Mouse (Mus musculus) ES-Bruce4 (cell line): ENCODE measurements around the gene Dop1a. TPM values are rescaled to one million over a fixed set of nuclear protein-coding genes. Genes with fewer than 3 reads are reported as not detected.

Source experiments
- H3K27ac ChIP-seq: 2 replicates; pipeline ENCODE4 v1.5.1; 2012; ENCODE audit warnings: low read length, inconsistent platforms; ENCODE audit not compliant: insufficient read depth
- H3K27me3 ChIP-seq: 2 replicates; pipeline ENCODE4 v1.6.1; 2012; ENCODE audit warnings: mild to moderate bottlenecking, low read length, inconsistent platforms; ENCODE audit not compliant: control insufficient read depth, poor library complexity, insufficient read depth, severe bottlenecking
- H3K36me3 ChIP-seq: 2 replicates; pipeline ENCODE4 v1.6.1; 2012; ENCODE audit warnings: inconsistent platforms, mild to moderate bottlenecking, low read length, moderate library complexity; ENCODE audit not compliant: control insufficient read depth, poor library complexity, insufficient read depth, severe bottlenecking
- H3K4me1 ChIP-seq: one replicate; pipeline ENCODE4 v1.8.1; 2011; ENCODE audit warnings: low read length; ENCODE audit not compliant: control insufficient read depth, insufficient read depth
- H3K4me3 ChIP-seq: 2 replicates; pipeline ENCODE4 v1.5.1; 2011; ENCODE audit warnings: low read depth, mild to moderate bottlenecking, low read length
- H3K9ac ChIP-seq: 2 replicates; pipeline ENCODE4 v1.6.1; 2012; ENCODE audit warnings: low read depth, mild to moderate bottlenecking, inconsistent platforms; ENCODE audit not compliant: poor library complexity, severe bottlenecking
- H3K9me3 ChIP-seq: replicated peaks from 2 replicates; pipeline ENCODE4 v1.6.1; 2012; ENCODE audit warnings: mild to moderate bottlenecking, low read length, inconsistent platforms; ENCODE audit not compliant: control insufficient read depth, poor library complexity, insufficient read depth, severe bottlenecking
- CTCF ChIP-seq: IDR thresholded peaks from one replicate; pipeline ENCODE4 v1.8.1; 2011; ENCODE audit warnings: low read depth, low read length
- EP300 ChIP-seq: IDR thresholded peaks from 2 replicates; pipeline ENCODE4 v1.6.1; 2011; ENCODE audit warnings: low read depth, low read length; ENCODE audit not compliant: insufficient read depth
- POLR2A ChIP-seq: IDR thresholded peaks from one replicate; pipeline ENCODE4 v1.8.1; 2011; ENCODE audit warnings: low read length; ENCODE audit not compliant: insufficient read depth
- polyA plus RNA-seq: library from polyadenylated mRNA; stranded (reverse); fragments of >200 nt; gene quantifications from 2 replicates; pipeline ENCODE4 v1.2.4, GENCODE M21; 2011; ENCODE audit warnings: low read depth; ENCODE audit not compliant: missing spikeins, insufficient read depth, insufficient read length

Dop1a gene
- polyA plus RNA-seq, 1 experiment: 17.3 TPM

- H3K9me3 ChIP-seq: 0 out of 2 replicates have a peak, but pooled peaks cover 2% of the 10 kb centered on the region
- H3K9ac ChIP-seq: no peak overlapping the region
- H3K36me3 ChIP-seq: no peaks in the 10 kb centered on the region
- TF ChIP-seq EP300: no peak
- no peak for TF ChIP-seq POLR2A
- TF ChIP-seq CTCF: peak; percentile 84
- H3K4me1 ChIP-seq: peaks cover 3% of the 10 kb centered on the region
- no peak overlapping the region for H3K27ac ChIP-seq
- 0 out of 2 replicates have a peak, but pooled peaks cover 2% of the 10 kb centered on the region for H3K27me3 ChIP-seq
- H3K4me3 ChIP-seq: no peak overlapping the region
Observed at GRCm38 (mm10) chr9:86451617-86452016, 15.3 kb upstream of the Dop1a start.

GRCm38 (mm10) chr9:86453626-86454025 lies 13.3 kb upstream of the Dop1a start:
- H3K4me1 ChIP-seq: peaks cover 3% of the 10 kb centered on the region
- no peaks in the 10 kb centered on the region for H3K36me3 ChIP-seq
- H3K9me3 ChIP-seq: 0 out of 2 replicates have a peak, but pooled peaks cover 2% of the 10 kb centered on the region
- H3K4me3 ChIP-seq: no peak overlapping the region
- 0 out of 2 replicates have a peak, but pooled peaks cover 2% of the 10 kb centered on the region for H3K27me3 ChIP-seq
- TF ChIP-seq POLR2A (no peak), EP300 (no peak), CTCF (no peak)
- no peak overlapping the region for H3K27ac ChIP-seq
- no peak overlapping the region for H3K9ac ChIP-seq

GRCm38 (mm10) chr9:86464151-86465105 lies 2.5 kb upstream of the Dop1a start, which contains the start of gene Ube2cbp:
Ube2cbp (minus strand) TSS chr9:86464950.
- Histone ChIP-seq H3K9me3 (no peaks in the 10 kb centered on the region), H3K27ac (no peak within 1 kb of the TSS)

GRCm38 (mm10) chr9:86475956-86476355 lies 9.0 kb downstream of the Dop1a start:
- no peaks in the 10 kb centered on the region for H3K9me3 ChIP-seq
- H3K4me1 ChIP-seq: no peaks in the 10 kb centered on the region
- H3K36me3 ChIP-seq: no peaks in the 10 kb centered on the region
- H3K27ac ChIP-seq: no peak overlapping the region
- H3K9ac ChIP-seq: no peak overlapping the region
- no peaks in the 10 kb centered on the region for H3K27me3 ChIP-seq
- no peak overlapping the region for H3K4me3 ChIP-seq
- TF ChIP-seq CTCF (no peak), EP300 (no peak), POLR2A (no peak)

More at GRCm38 (mm10) chr9:86464151-86465105, 2.5 kb upstream of the Dop1a start, which contains the start of gene Ube2cbp:
- Histone ChIP-seq H3K27me3 (no peaks in the 10 kb centered on the region; the same call in 1 of the 2 replicates), H3K4me1 (no peaks in the 10 kb centered on the region), H3K36me3 (no peaks in the 10 kb centered on the region), H3K9ac (peak within 1 kb of the TSS; percentile 52), H3K4me3 (peak within 1 kb of the TSS; percentile 67)
- no peak for TF ChIP-seq EP300
- TF ChIP-seq CTCF: peak; percentile 61

GRCm38 (mm10) chr9:86476763-86477162 lies 9.8 kb downstream of the Dop1a start:
- TF ChIP-seq CTCF (no peak), EP300 (no peak), POLR2A (no peak)
- Histone ChIP-seq H3K9me3 (no peaks in the 10 kb centered on the region), H3K4me3 (no peak overlapping the region), H3K9ac (no peak overlapping the region), H3K4me1 (no peaks in the 10 kb centered on the region), H3K27ac (no peak overlapping the region), H3K36me3 (no peaks in the 10 kb centered on the region), H3K27me3 (no peaks in the 10 kb centered on the region)
